Mouse (Mus musculus): Measurements from ENCODE around the gene Osbp2.
"Not testable (repeated sequence)": the region's sequence is repeated elsewhere in the genome, so short reads cannot be mapped to it uniquely, and the experiment has no call there.

The Osbp2 gene

DNA sequence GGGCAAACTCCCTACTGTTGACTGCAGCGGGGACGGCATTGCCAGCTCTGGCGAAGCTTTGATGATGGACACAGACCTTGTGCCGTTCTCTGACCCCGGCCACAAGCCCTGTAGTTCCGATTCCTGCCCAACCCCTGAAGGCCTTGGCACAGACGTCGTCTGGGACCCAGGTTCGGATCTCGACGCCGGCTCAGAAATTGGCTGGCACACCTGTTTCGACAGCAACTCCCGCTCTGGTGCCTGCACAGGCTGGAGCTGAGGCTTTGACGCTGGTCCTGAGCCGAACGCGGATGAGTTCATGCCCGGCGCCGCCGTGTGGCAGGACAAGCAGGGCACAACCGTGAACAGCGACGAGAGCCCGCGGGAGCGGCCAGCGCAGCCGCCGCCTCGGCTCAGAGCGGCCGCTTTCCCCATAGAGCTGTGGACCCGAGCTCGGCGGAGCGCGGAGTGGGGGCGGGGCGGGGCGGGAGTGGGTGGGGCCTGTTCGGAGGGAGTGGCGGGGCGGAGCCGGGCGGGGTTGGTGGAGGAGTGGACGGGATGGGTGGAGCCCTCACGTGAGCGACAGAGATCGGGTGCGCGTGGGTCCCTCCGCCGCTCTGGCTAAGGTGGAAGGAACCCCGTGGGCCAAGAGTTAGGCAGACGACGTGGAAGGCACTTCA lies at the start of gene Osbp2:
Gene Osbp2, minus strand, starts transcription at position 450 of the 659 bp plus-strand sequence.
- in situ Hi-C loops (cut with MboI), result no loop called here

DNA sequence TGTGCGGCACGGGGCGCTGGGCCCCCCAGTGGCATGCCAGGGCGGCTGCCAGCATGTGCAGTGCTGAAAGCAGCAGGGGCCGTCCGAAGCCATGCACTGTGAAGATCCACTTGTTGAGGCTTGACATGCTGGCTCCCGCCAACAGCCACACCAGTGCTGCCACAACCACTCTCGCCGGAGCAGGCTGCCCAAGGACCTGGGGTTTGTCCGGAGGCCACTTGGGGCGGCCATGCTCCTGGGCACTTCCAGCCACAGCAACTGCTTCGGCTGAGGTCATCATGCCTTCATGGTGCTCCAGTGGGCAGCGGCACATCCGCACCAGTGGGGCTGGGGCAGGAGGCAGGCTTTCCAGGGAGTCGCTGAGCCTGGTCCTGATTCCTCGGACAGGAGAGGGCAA lies 49.2 kb upstream of the Osbp2 start:
- in situ Hi-C loops (cut with MboI), result no loop called here

DNA sequence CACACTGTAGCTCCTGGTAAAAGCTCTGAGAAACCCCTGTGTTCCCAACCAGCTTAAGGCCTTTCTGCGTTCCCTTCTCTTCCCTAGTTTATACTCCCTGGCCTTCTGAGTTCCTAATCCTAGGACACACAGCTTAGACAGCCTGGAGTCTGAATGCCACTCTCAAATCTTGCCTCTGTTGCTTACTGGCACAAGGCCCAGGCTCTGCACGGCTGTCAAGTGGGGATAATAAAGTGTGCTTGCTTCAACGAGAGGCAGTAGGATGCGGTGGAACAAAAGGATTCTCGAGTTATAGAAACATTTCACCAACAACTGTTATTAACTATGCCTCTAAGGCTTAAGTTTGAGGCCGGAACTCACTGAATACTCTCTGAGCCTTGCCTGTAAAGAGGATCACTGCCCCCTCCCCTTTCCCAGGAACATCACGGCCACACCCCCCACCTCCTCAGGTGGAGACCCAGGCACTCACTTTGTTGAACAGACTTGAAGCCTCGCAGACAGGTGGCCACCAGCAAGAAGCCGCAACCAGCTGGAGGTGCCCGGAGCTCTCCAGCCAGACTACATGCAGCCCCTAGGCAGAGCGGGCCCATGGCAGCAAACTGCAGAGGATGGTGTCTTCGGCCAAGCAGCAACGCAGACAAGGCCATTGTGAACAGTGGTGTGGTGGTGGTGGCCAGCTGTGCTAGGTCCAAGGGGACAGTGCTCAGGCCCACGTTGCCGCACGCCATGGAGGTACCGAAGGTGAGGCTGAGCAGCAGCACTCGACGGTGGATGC lies 48.6 kb upstream of the Osbp2 start:
- in situ Hi-C loops (cut with MboI), result no loop called here

DNA sequence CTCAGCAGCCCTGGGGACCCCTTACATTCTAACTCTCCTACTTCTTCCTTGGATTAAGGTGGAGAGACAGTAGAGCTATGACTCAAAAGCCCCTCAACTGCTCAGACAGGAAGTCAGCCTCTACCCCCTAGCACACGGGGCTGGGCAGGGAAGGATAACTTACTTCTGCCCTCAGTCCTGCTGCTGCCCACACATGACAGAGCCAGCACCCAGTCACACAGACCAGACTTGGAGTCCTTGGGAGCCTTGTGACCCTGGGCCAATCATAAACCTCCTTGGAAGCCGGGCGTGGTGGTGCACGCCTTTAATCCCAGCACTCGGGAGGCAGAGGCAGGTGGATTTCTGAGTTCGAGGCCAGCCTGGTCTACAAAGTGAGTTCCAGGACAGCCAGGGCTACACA lies 47.7 kb upstream of the Osbp2 start:
- in situ Hi-C loops (cut with MboI), result not testable (repeated sequence)

DNA sequence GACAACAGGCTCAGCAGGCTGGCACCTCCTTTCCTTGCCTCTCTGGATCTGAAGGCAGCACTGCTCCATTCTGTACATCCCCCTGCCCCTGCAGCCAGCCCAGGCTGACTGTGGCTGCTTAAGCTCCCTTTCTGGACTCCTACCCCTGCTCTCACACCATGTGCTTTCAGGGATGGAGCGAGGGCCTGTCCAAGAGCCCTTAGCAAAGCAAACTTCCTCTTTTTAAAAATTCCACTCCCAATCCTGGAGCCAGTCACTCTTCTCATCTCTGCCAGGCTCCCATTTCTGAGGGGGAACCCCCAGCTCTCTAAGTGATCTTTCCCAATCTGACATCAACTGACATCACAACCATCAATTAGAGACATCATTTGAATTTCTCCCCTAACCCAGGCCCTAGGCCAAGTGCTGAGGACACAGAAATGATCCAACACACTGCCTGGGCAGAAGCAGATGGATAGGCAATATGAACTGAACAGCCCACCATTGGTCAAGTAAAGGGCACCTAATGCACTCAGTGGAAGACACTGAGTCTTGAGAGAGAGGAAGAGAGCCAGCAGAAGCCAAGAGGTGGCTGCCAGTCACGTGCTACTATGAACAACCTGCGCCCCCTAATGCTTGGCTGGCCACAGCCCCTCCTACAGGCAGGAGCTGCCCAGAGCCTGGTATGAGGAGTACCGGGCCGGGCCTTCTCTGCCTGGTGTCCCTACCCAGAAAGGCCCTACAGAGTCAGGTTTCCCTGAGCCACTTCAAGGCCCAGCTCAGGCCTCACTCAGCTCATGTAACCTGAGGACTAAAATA lies 47.0 kb upstream of the Osbp2 start:
- in situ Hi-C loops (cut with MboI), result no loop called here

DNA sequence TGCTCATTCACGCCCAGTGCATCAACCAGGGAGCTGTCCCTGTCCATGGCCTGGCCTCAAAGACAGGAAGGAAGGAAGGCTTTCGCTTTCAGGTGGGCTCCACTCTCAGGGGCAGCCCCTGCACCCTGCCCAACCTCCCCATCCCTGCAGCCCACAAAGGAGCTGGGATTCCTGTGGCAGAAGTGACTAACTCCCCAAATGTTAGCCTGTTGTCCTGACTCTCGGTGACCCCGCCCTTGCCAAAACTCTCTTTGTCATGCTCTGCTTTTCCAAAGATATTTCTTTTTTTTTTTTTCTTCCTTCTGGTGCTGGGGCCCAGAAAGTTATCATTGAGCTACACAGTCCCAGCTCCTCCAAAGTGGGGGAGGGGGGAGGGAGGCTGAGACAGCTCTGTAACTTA lies 45.5 kb upstream of the Osbp2 start:
- in situ Hi-C loops (cut with MboI), result no loop called here

DNA sequence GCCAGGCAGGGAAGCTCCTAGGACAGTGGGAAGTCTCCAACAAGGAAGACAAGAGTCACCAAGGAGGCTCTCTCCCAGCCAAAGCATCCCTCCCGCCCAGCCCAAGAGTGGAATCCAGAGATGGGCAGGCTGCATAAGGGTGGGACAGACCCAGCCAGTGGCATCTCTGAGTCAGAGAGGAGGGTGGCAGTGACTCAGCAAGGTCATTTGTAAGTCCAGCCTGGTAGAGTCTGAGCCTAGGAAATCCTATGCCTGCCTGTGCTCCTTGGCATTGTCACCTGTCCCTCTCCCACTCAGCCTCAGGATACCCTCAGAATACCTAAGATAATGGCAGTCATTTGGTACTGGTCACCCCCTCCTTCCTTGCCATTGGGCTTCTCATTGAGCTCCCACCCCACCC lies 41.7 kb upstream of the Osbp2 start:
- in situ Hi-C loops (cut with MboI), result no loop called here

DNA sequence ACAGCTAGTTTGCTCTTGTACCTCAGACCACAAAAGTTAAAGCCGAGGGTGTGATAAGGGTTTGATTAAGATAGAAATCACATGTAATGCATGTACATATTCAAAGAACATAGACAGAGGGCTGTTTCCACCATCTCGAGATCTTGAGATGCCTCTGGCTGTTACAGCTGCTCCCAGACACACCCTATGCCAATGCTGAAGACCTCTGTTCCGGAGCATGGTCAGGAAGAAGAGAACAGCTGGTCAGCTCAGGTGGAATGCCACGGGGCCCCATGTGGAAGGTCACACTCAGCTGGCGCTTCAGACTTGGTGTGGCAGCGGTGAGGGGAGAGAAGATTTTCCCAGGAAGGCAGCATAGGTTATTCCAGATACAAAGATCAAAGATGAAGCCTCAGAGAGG lies 41.0 kb upstream of the Osbp2 start:
- in situ Hi-C loops (cut with MboI), result no loop called here

DNA sequence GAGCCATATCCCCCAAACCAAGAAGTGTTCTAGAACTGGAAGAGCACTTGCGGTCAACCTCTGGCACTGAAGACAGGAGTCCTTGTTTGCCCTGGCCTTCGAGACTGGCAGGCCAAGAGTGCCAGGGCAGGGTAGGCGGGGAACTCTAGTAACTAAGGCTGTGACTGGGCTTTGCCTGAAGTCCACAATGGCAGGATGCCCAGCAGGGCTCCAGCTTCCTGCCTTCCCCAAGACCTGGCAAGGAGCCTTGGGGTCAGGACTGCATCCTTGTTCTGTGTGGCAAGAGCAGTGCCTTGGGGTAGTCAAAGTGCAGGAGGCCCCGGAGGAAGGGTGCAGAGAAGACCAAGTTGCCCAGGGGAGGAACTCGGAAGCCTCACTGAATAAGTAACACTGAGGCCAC lies 39.3 kb upstream of the Osbp2 start:
- in situ Hi-C loops (cut with MboI), result no loop called here

DNA sequence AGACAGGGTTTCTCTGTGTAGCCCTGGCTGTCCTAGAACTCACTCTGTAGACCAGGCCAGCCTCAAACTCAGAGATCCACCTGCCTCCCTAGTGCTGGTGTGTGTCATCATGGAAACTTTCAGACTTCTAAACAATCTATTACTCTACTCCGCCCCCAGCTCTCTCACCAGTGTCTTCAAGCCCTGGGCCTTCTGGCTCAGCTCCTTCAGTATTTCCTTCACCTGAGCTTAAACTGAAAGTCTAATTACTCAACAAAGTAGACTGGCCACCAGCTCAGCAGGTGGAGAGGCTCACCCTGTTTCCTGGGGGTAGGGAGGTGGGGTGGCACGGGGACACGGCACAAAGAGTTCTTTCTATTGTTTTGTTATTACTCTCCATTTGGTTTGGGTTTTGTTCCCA lies 38.8 kb upstream of the Osbp2 start:
- in situ Hi-C loops (cut with MboI), result no loop called here

DNA sequence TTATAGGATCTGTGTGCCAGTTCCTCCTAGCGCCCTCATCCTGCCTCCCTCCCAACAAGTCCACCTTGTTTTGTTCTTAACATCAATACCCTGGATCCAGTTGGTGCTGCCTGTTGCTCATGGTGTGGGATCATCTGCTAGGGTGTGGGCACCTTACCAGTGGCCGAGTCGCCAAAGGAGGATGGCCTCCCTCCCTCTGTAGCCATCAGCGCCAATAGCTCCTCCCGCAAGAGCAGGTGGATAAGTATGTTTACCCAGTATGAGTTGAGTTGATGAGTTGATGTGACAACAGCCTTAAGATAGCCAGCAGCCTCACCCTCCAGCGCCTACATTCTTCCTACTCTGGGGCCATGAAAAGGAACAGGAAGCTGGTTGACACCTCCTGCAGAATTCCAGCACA lies 36.6 kb upstream of the Osbp2 start:
- in situ Hi-C loops (cut with MboI), result no loop called here

DNA sequence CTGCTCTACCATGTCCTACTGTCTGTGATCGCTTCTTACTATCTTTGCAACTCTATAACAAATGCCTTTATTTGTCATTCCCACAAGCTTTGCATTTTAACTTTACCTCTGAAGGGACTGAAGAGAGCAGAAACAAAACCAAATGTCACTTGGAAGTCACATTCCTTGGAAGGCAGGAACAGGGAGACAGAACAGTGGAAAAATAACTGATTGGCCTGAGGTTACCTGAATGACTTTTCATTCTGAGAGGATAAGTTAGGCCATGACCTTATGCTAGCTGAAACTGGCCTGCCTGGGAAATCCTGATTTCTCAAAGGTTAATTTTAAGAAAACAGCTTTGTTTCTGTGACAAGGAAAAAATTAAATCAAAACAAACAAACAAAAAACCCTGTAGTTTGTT lies 32.2 kb upstream of the Osbp2 start:
- in situ Hi-C loops (cut with MboI), result no loop called here

DNA sequence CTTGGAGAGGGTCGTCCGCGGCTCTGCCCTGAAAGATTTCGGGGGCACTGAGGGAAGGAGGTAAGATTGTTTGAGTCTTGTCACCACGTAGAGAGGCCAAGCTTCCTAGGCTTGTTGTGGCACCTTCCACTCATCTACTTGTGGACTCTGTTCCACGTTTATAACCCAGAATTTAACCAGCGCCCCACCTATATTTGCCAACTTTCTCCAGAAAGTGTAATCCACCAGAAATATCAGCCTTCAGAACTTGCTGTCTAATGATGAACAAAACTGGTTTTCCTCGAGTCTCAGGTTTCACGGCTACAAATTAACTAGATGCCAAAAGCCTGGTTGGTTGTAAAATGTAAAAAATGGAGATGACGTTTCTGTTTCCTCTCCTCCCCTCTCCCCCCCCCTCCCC lies 31.8 kb upstream of the Osbp2 start:
- in situ Hi-C loops (cut with MboI), result no loop called here

DNA sequence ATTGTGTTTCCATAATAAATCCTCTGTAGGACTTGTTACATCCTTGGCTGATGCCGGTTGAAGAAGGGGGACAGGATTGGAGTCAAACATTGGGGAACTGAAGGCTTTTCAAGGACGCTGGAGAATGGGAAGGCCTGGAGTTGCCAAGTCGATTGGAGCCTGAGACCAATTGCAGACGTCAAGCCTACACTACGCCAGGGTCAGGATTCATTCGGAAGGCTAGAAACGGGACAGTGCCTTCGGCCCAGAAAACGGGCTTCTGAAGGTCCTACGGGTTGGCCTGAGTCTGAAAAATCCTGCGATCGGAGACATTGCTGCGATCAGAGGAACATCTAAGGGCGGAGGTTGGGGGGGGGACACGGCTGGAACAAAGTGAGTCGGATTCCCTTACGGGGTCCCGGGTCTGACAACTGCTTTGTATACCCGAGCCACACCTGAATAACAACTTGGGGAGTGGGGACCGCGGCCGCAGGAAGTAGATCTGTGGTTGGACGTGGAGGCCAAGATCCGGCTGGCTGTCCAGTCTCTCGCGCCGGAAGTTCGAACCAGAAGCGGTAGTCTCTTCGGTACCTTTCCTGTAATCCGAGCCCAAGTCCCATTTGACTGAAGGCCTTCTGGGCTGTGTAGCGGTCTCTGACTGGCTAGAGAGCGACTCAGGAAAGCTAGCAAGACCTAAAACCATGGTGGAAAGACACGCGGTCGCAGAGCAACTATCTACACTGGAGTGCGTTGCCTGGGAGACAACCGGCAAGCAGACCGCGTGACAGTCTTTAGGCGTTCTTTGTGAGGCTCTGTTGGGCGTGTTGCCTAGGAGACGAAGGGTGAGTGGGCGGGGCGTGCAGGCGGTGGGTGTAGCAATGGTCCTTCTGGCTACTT lies 30.9 kb upstream of the Osbp2 start, which contains the start of the genes 4921536K21Rik and Dusp18:
Gene 4921536K21Rik, minus strand, starts transcription at position 693 of the 876 bp plus-strand sequence.
Gene Dusp18, plus strand, starts transcription at position 835 of the 876 bp plus-strand sequence.
- in situ Hi-C loops (cut with MboI), result no loop called here

DNA sequence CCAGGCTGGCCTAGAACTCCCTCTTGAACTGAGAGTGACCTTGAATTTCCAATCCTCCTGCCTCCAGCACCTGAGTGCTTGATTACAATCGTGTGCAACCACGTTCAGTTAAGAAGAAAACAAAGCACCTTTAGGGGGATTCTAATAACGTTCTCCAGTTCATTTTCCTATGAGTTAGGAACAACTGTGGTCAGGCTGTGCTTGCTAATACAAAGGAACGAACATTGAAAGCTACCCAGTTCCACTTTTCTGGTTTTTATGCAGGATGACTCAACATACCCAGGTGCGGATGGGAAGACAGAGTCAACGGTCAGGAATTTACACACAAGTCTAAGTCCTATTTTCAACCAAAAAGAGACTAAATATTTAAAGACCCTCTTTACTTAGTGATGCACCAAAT lies 30.3 kb upstream of the Osbp2 start:
- in situ Hi-C loops (cut with MboI), result no loop called here

DNA sequence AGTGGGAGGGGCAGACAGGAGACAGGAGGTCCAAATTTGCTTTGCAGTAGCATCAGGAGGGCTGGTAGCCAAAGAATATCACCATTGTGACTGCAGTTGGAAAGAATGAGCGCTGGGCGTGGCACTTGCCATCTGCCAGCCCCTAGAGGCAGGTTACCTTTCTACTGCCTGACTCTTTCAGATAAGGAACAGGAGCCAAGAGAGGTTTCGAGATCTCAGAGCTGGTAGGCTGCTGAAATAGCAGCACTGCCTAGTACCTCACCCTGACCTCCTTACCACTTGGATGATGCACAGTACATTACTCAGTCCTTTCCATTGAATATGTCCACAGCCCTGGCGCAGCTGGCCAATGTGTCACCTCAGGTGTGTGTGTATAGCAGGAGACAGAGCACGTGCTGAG lies 23.6 kb upstream of the Osbp2 start:
- in situ Hi-C loops (cut with MboI), result no loop called here

DNA sequence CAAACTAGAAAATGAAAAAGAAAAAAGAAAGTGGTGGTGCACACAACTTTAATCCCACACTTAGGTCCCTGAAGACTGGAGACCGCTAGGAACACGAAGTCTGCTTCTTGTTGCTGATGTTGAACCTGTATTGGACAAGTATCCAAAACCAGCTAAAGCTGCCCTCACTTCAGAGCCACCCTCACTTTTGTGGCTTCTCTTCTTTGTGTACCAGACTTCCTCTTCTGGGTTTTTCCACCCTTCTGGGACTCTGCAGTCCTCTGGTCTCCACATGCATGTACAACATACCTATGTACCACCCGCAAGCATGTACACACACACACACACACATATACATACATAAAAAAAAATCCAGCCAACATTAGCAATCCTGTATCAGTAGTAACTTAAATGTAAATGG lies 20.0 kb upstream of the Osbp2 start:
- in situ Hi-C loops (cut with MboI), result no loop called here

DNA sequence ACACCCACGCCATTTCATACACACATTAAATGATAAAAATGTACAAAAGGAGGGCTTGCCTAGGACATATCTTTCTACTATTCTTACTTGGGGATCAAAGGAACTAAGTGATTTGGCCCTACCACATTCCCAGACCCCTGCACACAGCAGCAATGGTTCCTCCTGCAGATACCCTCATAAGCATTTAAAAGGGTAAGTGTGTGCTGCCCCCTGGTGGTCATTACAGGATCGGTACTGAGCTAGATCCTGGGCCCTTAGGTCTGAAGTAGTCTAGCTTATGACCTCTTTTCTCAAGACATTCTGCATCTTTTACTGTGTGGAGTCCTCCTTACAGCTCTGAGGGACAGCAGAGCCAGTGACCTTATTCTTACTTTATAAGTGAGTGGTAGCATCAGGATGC lies 16.1 kb upstream of the Osbp2 start:
- in situ Hi-C loops (cut with MboI), result no loop called here

DNA sequence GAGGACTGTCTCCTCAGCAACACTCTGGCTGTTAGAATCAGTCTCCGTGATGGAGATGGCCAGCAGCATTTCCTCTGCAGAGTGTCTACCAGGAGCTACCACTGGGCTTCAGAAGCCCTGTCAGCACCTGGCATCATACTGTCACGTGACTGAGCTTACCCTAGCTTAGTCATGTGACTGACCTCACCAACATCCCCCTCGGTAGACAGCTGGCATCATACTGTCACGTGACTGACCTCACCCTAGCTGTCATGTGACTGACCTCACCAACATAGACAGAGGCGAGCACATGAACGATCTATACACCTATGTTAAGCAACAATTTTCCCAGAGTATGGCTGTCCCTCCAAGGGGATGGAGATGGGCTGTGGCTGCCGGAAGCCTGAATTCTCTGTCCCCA lies 15.0 kb upstream of the Osbp2 start:
- in situ Hi-C loops (cut with MboI), result no loop called here

DNA sequence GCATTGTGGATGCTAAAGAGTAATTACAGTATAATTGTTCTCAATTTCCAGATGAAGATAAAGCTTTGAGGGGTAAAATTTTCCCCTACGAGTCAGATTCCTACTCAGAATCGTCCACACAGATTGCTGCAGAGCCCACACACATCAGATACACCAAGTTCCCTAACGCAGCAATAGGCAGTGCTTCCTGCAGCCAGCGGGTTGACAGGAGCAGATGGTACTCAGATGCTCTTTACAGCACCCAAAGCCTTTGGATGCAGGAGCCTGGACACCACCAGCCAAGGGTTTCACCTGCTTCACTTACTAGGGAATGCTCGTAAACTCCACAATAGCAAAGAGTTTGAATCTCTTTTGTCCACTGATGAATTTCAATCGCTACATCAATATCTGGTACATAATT lies 12.7 kb upstream of the Osbp2 start:
- in situ Hi-C loops (cut with MboI), result no loop called here

DNA sequence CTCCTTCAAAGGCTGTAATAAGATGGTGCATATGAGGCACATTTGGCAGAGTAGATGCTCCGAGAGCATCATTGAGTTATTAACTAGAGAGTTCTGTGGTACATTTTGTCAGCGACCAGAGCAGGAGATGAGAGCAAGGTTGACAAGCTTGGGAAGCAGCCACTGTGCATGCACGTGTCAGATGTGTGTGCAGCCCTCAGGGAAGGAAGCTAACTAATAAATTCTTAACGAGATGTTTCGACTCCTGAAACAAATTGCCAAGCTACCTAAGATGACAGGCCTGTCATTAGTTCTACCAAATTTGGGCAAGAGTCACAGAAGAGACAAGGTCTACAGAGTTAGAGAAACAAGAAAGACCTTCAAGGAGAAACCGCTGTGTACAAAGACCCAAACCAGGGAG lies 640 bp upstream of the Osbp2 start:
- in situ Hi-C loops (cut with MboI), result no loop called here

Measured in mature B cell (primary cell).